Mouse (Mus musculus) stomach, postnatal 0 days (tissue): ENCODE results near the gene Dach1. TPM values are rescaled to one million over a fixed set of nuclear protein-coding genes. Genes with fewer than 3 reads are reported as not detected.

Experiments used
- ATAC-seq: fragments of 200-750 bp; cut with Nextera tagmentation; 2 replicates; pipeline ENCODE4 v1.8.0; 2017; ENCODE audit not compliant: low FRiP score, low TSS enrichment
- DNase-seq: peaks from one replicate; pipeline ENCODE4 v3.0.0-alpha.2; 2016; ENCODE audit warnings: low spot score
- H3K27ac ChIP-seq: fragments of 300-500 bp; sonication (generic); replicated peaks from 2 replicates; pipeline ENCODE4 v1.5.1; 2014; ENCODE audit warnings: mild to moderate bottlenecking, control low read depth
- H3K27me3 ChIP-seq: fragments of 300-500 bp; sonication (generic); 2 replicates; pipeline ENCODE4 v1.6.1; 2014; ENCODE audit warnings: low read length; ENCODE audit not compliant: control insufficient read depth, insufficient read depth
- H3K36me3 ChIP-seq: fragments of 300-500 bp; sonication (generic); 2 replicates; pipeline ENCODE4 v1.6.1; 2014; ENCODE audit warnings: low read length, mixed read lengths; ENCODE audit not compliant: control insufficient read depth, insufficient read depth
- H3K4me1 ChIP-seq: fragments of 300-500 bp; sonication (generic); replicated peaks from 2 replicates; pipeline ENCODE4 v1.6.1; 2014; ENCODE audit warnings: antibody characterized with exemption; ENCODE audit not compliant: control insufficient read depth, insufficient read depth
- H3K4me2 ChIP-seq: fragments of 300-500 bp; sonication (generic); replicated peaks from 2 replicates; pipeline ENCODE4 v1.6.1; 2014; ENCODE audit warnings: low read depth, mild to moderate bottlenecking, control low read depth, moderate library complexity
- H3K4me3 ChIP-seq: fragments of 300-500 bp; sonication (generic); 2 replicates; pipeline ENCODE4 v1.5.1; 2014; ENCODE audit warnings: low read depth, low read length, control low read depth
- H3K9ac ChIP-seq: fragments of 300-500 bp; sonication (generic); 2 replicates; pipeline ENCODE4 v1.6.1; 2014; ENCODE audit warnings: mild to moderate bottlenecking, low read length, control low read depth, mixed read lengths
- H3K9me3 ChIP-seq: fragments of 300-500 bp; sonication (generic); 2 replicates; pipeline ENCODE4 v1.6.1; 2016; ENCODE audit warnings: low read length; ENCODE audit not compliant: control insufficient read depth
- CTCF ChIP-seq: IDR thresholded peaks from 2 replicates; pipeline ENCODE4 v1.5.1; 2016; ENCODE audit warnings: antibody characterized with exemption, low read depth, mild to moderate bottlenecking, moderate library complexity
- EP300 ChIP-seq: optimal IDR thresholded peaks from 2 replicates; pipeline ENCODE3; 2016; ENCODE audit warnings: antibody characterized with exemption
- WGBS: fragments of 180-500 bp; shearing (Covaris S2); extraction: QIAGEN DNeasy Blood & Tissue Kit; methylation state at CpG from one replicate; pipeline ENCODE4 v1.1.7; 2014; 5-methylcytosine and 5-hydroxymethylcytosine counted together
- polyA plus RNA-seq: library from polyadenylated mRNA; unstranded; fragments of >200 nt; fragmentation: Nextera tagmentation; extraction: Ambion mirVana; gene quantifications from 2 replicates; pipeline ENCODE4 v1.2.1, GENCODE M21; 2015

The Dach1 gene
- polyA plus RNA-seq, 1 experiment from 2014 or later, result 2.3 TPM

DNA sequence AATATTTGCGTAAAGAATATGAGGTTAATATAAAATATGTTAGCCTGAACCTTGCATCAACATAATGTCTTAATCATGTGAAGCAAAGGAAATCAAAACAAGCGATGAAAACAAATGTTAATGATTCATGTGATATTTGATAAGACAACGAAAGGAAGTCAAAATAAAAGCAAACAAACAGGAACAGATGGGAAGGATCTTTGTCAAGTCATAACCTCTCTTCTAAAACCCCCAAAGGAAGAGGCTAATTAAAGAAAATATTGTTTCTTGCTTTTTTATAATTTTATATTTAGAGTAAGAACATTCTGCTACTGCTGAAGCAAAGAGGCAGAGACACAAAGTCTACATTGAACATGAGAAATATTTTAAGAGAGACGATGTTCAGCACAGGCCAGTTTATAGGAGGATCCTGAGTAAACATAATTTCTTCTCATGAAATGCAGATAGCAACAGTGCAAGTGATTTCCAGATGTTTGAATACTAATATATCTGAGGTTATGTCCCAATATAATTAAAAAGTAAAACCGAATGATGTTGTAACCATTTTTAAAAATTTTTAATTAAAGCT lies 374.1 kb downstream of the Dach1 start:
- H3K4me1 ChIP-seq, result no peaks in the 10 kb centered on the region
- 77% methylated on average over 5 of the region's 5 CpGs for WGBS
- H3K27ac ChIP-seq, result no peak overlapping the region
- no peak for TF ChIP-seq EP300
- no peak for TF ChIP-seq CTCF
- no peaks in the 10 kb centered on the region for H3K27me3 ChIP-seq
- H3K9me3 ChIP-seq, result no peaks in the 10 kb centered on the region
- no peak overlapping the region for H3K4me2 ChIP-seq
- H3K36me3 ChIP-seq, result no peaks in the 10 kb centered on the region
- ATAC-seq (no peak), DNase-seq (no peak)
- H3K9ac ChIP-seq, result no peak overlapping the region
- no peak overlapping the region for H3K4me3 ChIP-seq

DNA sequence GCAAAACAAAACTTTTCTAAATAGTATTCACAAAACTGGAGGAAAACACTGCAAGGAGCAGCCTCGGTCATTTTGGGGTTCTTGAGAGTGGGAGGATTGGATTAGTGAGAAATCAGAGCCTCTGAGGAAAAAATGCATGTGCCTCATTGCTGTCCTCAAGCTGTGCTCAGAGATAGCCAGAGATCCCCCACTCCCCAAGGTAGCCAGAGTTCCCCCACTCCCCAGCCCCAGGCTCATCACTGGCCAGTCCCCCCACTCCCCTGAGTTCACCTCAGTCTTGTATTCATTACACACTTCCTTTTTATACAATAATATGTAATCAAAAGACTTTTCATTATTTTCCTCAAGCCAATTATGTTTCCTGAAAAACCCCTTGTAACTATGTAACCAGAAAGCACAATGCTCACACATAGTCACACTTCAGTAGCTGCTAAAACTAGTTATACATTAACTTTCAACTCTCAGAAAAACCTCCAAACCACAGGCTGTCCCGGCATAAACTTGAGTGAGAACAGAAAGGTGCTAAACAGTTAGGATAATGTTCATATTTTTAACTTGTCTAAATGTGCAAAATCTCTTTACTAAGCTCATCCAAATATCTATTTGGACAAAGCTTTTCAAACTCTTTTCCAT lies 395.3 kb downstream of the Dach1 start:
- H3K27ac ChIP-seq, result no peak overlapping the region
- H3K4me1 ChIP-seq, result no peaks in the 10 kb centered on the region
- ATAC-seq (0 out of 2 replicates have a peak, but pooled peaks have one; percentile 38), DNase-seq (no peak)
- no peaks in the 10 kb centered on the region for H3K27me3 ChIP-seq
- no peak overlapping the region for H3K4me3 ChIP-seq
- TF ChIP-seq EP300, result no peak
- 52% methylated on average over 2 of the region's 2 CpGs for WGBS
- no peak overlapping the region for H3K9ac ChIP-seq
- no peak overlapping the region for H3K4me2 ChIP-seq
- H3K9me3 ChIP-seq, result no peaks in the 10 kb centered on the region
- H3K36me3 ChIP-seq, result no peaks in the 10 kb centered on the region

DNA sequence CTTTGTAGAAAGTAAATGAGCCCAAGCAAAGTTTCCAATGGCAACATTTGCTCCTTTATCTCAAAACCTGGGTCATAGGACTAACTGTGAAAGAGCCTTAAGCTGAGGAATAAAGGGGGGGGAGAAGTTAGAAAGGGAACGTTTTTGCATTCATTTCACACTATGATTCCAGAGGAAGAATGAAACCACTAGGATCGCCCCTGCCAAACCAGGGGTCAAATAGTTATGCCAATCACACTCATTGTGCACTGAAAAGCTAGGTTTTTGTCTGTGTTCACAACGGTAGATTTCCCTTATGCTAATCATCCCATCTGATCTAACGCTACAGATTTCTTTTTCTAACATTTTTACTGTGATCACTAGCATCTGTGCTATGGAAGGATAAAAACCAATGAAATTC lies 415.2 kb downstream of the Dach1 start:
- 71% methylated on average over 4 of the region's 4 CpGs for WGBS
- Histone ChIP-seq H3K4me1 (no peaks in the 10 kb centered on the region), H3K4me3 (no peak overlapping the region), H3K9ac (no peak overlapping the region), H3K27me3 (no peaks in the 10 kb centered on the region), H3K36me3 (no peaks in the 10 kb centered on the region), H3K27ac (no peak overlapping the region), H3K9me3 (no peaks in the 10 kb centered on the region), H3K4me2 (no peak overlapping the region)
- TF ChIP-seq CTCF, result no peak
- no peak for TF ChIP-seq EP300
- DNase-seq (no peak), ATAC-seq (no peak)

DNA sequence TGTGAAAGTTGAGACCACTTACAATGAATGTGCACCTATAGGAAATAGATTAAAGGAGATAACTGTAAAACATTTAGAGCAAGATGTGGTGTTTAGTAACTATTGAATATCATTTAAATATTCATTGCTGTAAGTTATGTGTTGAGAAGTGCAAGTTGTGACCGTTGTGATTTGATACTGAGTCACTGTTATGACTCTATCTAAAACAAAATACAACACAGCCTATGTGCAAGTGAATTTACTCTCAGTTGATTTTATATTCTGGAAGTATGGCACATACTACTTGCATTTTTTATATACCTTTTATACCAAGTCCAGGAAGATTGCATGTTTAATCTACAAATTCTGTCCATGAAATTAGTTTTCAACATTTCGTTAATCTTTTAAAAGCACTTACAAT lies 415.6 kb downstream of the Dach1 start:
- no peak overlapping the region for H3K27ac ChIP-seq
- no peak overlapping the region for H3K4me2 ChIP-seq
- no peak overlapping the region for H3K9ac ChIP-seq
- H3K36me3 ChIP-seq, result no peaks in the 10 kb centered on the region
- no peak for TF ChIP-seq CTCF
- TF ChIP-seq EP300, result no peak
- H3K9me3 ChIP-seq, result no peaks in the 10 kb centered on the region
- no peak for ATAC-seq
- H3K27me3 ChIP-seq, result no peaks in the 10 kb centered on the region
- DNase-seq, result no peak
- H3K4me3 ChIP-seq, result no peak overlapping the region
- WGBS, result 88% methylated on average over 2 of the region's 2 CpGs
- no peaks in the 10 kb centered on the region for H3K4me1 ChIP-seq

DNA sequence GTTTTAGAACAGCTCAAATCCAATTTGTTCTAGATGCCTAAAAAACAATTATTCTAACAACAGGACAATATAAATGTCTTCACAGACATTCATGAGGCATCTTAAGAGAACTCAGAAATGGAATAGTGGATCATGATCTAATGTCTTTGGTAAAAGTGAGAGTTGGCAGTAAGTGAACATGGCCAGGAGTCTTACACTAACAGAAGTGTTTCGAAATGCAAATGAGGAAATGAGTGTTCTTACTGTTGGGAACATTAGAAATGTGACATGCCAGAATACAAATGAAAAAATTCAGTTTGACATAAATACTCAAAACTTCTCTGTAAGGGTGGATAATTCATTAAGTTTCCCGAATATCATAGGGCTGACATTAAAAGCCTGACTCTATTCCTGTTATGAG lies 426.3 kb downstream of the Dach1 start:
- H3K4me2 ChIP-seq, result no peak overlapping the region
- H3K27ac ChIP-seq, result no peak overlapping the region
- no peak for TF ChIP-seq CTCF
- H3K4me1 ChIP-seq, result no peaks in the 10 kb centered on the region
- DNase-seq (no peak), ATAC-seq (no peak)
- WGBS, result 88% methylated on average over 2 of the region's 2 CpGs
- H3K9me3 ChIP-seq, result no peaks in the 10 kb centered on the region
- no peaks in the 10 kb centered on the region for H3K36me3 ChIP-seq
- H3K9ac ChIP-seq, result no peak overlapping the region
- H3K27me3 ChIP-seq, result no peaks in the 10 kb centered on the region
- H3K4me3 ChIP-seq, result no peak overlapping the region

DNA sequence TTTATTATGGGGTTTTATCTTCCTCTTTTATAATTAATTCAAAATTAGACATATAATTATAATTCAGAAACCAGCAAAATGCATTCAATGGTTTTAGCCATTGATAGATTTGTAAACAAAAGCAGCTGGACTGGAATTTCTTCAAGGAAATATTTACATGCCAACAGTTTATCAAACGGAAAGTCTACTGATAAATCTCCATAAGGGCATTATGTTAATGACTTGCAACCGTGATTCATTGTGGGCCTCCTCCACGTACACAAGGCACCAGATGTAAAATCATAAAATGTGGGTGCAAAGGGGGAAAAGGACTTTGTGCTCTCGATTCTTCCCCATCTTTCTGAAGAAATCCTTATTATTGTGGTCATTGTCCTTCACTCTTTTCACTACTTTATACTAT lies 426.8 kb downstream of the Dach1 start:
- no peaks in the 10 kb centered on the region for H3K9me3 ChIP-seq
- no peaks in the 10 kb centered on the region for H3K4me1 ChIP-seq
- no peak overlapping the region for H3K4me3 ChIP-seq
- ATAC-seq, result no peak
- 33% methylated on average over 4 of the region's 4 CpGs for WGBS
- TF ChIP-seq EP300 (no peak), CTCF (no peak)
- H3K4me2 ChIP-seq, result no peak overlapping the region
- DNase-seq, result no peak
- no peaks in the 10 kb centered on the region for H3K27me3 ChIP-seq
- H3K27ac ChIP-seq, result no peak overlapping the region
- no peak overlapping the region for H3K9ac ChIP-seq
- H3K36me3 ChIP-seq, result no peaks in the 10 kb centered on the region
